Mouse (Mus musculus) neutrophil, adult 5-6 weeks (primary cell): Measurements from ENCODE around the gene Pim1. TPM values are rescaled to one million over a fixed set of nuclear protein-coding genes. Genes with fewer than 3 reads are reported as not detected.
A peak's percentile ranks its signal among the peaks of the same experiment; 100 is the strongest.

Experiments used
- ATAC-seq: fragments of 151-379, 151-347 bp; 2 replicates; pipeline ENCODE4 v1.8.0; 2017; ENCODE audit warnings: mild to moderate bottlenecking, moderate TSS enrichment; ENCODE audit not compliant: insufficient number of reproducible peaks, poor library complexity, low FRiP score, severe bottlenecking; ENCODE audit errors: extremely low read depth
- total RNA-seq: library from RNA; stranded (forward); fragments of 200-1000 nt; gene quantifications from 2 replicates; pipeline ENCODE4 v1.2.3, GENCODE M21; 2017

Pim1 gene
- total RNA-seq, 1 experiment from 2014 or later: 632 TPM

GRCm38 (mm10) chr17:29464068-29464467 lies 26.5 kb upstream of the Pim1 start:
- ATAC-seq: no peak

GRCm38 (mm10) chr17:29464519-29465140 lies 25.9 kb upstream of the Pim1 start:
- ATAC-seq: no peak

GRCm38 (mm10) chr17:29465405-29466010 lies 25.0 kb upstream of the Pim1 start:
- ATAC-seq: no peak

GRCm38 (mm10) chr17:29467030-29467429 lies 23.5 kb upstream of the Pim1 start:
- no peak for ATAC-seq

- no peak for ATAC-seq
Observed at GRCm38 (mm10) chr17:29473466-29473865, 17.1 kb upstream of the Pim1 start.

- no peak for ATAC-seq
Observed at GRCm38 (mm10) chr17:29474036-29474435, 16.5 kb upstream of the Pim1 start.

GRCm38 (mm10) chr17:29475142-29475541 lies 15.4 kb upstream of the Pim1 start:
- no peak for ATAC-seq

- no peak for ATAC-seq
Observed at GRCm38 (mm10) chr17:29476461-29476860, 14.1 kb upstream of the Pim1 start.

GRCm38 (mm10) chr17:29477357-29477756 lies 13.2 kb upstream of the Pim1 start:
- no peak for ATAC-seq

GRCm38 (mm10) chr17:29478271-29478670 lies 12.3 kb upstream of the Pim1 start:
- ATAC-seq: no peak

- no peak for ATAC-seq
Observed at GRCm38 (mm10) chr17:29480256-29480655, 10.3 kb upstream of the Pim1 start.

GRCm38 (mm10) chr17:29482632-29483031 lies 7.9 kb upstream of the Pim1 start:
- no peak for ATAC-seq

GRCm38 (mm10) chr17:29483282-29483681 lies 7.3 kb upstream of the Pim1 start:
- no peak for ATAC-seq

GRCm38 (mm10) chr17:29484431-29484830 lies 6.1 kb upstream of the Pim1 start:
- ATAC-seq: no peak

- ATAC-seq: no peak
Observed at GRCm38 (mm10) chr17:29485336-29486233, 5.0 kb upstream of the Pim1 start.

- ATAC-seq: no peak
Observed at GRCm38 (mm10) chr17:29488257-29488977, 2.1 kb upstream of the Pim1 start.

GRCm38 (mm10) chr17:29488978-29489970 lies 1.3 kb upstream of the Pim1 start:
- ATAC-seq: peak; percentile 18; the same call in 1 of the 2 replicates
